Mouse (Mus musculus) kidney, adult 10 weeks (tissue): ENCODE data around the gene Pet100. TPM values are rescaled to one million over a fixed set of nuclear protein-coding genes. Genes with fewer than 3 reads are reported as not detected.

Source experiments
- polyA plus RNA-seq: library from polyadenylated mRNA; stranded (reverse); fragments of 350-450 nt; fragmentation: Illumina TruSeq; extraction: RNeasy Lipid Tissue Mini Kit (QIAGEN cat#74804); gene quantifications from one replicate; pipeline ENCODE4 v1.2.3, GENCODE M21; 2014; ENCODE audit warnings: low read depth, low replicate concordance

Pet100 gene
- 17.4 TPM for polyA plus RNA-seq

GRCm38 (mm10) chr8:3621199-3621970 lies at the start of gene Pet100, which contains the start of gene Xab2:
Pet100 (plus strand) TSS chr8:3621548.
Xab2 (minus strand) TSS chr8:3621316.

GRCm38 (mm10) chr8:3586993-3587390 lies 34.4 kb upstream of the Pet100 start, which contains the start of gene Camsap3:
Camsap3 (plus strand) TSS chr8:3587293.

GRCm38 (mm10) chr8:3625445-3625844 lies 4.1 kb downstream of the Pet100 start, which contains the start of gene Pcp2:
Pcp2 (minus strand) TSS chr8:3625545.

DNA sequence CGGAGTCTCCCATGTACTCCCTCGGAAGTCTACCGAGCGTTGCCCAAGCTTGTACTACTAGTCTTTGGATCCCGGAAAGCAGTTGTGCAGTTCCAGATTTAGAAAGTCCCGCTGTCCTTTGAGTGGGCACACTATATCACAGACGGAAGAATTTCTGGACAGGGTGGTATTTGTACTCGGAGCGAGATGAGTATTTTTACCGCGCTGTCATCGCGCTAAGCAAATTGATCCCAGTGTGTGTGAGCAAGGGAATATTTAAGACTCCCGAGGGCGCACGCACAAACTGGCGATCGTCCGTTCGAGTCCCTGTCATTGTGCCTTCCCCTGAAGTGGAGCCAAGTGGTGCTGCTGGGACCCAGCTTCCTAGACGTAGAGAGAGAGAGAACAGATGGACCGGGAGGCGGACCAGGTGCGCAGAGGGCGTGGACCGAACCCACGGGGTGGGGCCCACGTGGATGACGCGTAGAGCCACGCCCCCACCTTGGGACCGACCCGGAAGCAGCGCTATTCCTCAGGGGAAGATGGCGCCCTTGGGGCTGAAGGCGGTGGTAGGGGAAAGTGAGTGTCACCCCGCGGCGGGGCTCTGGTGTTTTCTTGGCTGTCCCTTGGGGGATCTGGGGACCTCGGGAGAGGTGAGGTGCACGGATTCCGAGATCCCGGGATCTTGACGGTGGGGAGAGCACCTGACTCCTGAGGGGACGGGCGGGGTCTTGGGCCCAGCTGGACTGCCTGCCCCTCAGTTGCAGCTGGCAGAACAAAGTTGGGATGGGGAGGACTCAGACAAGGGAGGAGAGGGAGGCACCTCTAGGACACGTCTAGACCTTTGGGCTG lies 9.5 kb downstream of the Pet100 start, which contains the start of gene Stxbp2:
Gene Stxbp2, plus strand, starts transcription at position 309 of the 831 bp plus-strand sequence.

GRCm38 (mm10) chr8:3655526-3655925 lies 34.2 kb downstream of the Pet100 start, which contains the start of gene Retn:
Retn (plus strand) TSS chr8:3655770.

GRCm38 (mm10) chr8:3665507-3665906 lies 44.2 kb downstream of the Pet100 start, which contains the start of gene Mcemp1:
Mcemp1 (plus strand) TSS chr8:3665754.

GRCm38 (mm10) chr8:3671980-3672491 lies 50.7 kb downstream of the Pet100 start, which contains the start of gene Fcor:
Fcor (minus strand) TSS chr8:3672362.

Other genes starting within 250 kb of the Pet100 start
- gene Arhgef18, start 228.5 kb upstream of the Pet100 start, polyA plus RNA-seq: 10.0 TPM
- gene Pex11g, start 153.9 kb upstream of the Pet100 start, polyA plus RNA-seq: 1.5 TPM
- not detected for gene Tex45, start 150.7 kb upstream of the Pet100 start, polyA plus RNA-seq
- 2.0 TPM for gene Zfp358, start 128.4 kb upstream of the Pet100 start, polyA plus RNA-seq
- 9.3 TPM for gene Mcoln1, start 121.1 kb upstream of the Pet100 start, polyA plus RNA-seq
- 8.4 TPM for gene Pnpla6, start 106.2 kb upstream of the Pet100 start, polyA plus RNA-seq
- 2.2 TPM for gene C330021F23Rik, start 53.6 kb upstream of the Pet100 start, polyA plus RNA-seq
- gene Camsap3, start 34.3 kb upstream of the Pet100 start, polyA plus RNA-seq: 1.6 TPM
- 0.12 TPM for gene Xab2, start 232 bp upstream of the Pet100 start, polyA plus RNA-seq
- gene Pcp2, start 4.0 kb downstream of the Pet100 start, polyA plus RNA-seq: not detected
- gene Stxbp2, start 9.4 kb downstream of the Pet100 start, polyA plus RNA-seq: 18.8 TPM
- gene Retn, start 34.2 kb downstream of the Pet100 start, polyA plus RNA-seq: 1.3 TPM
- not detected for gene Mcemp1, start 44.2 kb downstream of the Pet100 start, polyA plus RNA-seq
- gene Fcor, start 50.8 kb downstream of the Pet100 start, polyA plus RNA-seq: not detected
- gene Trappc5, start 54.8 kb downstream of the Pet100 start, polyA plus RNA-seq: 7.9 TPM
- not detected for gene Fcer2a, start 72.6 kb downstream of the Pet100 start, polyA plus RNA-seq
- not detected for gene Clec4g, start 99.1 kb downstream of the Pet100 start, polyA plus RNA-seq
- gene Cd209a, start 127.4 kb downstream of the Pet100 start, polyA plus RNA-seq: 3.9 TPM
- not detected for gene Cd209e, start 232.8 kb downstream of the Pet100 start, polyA plus RNA-seq